Mouse (Mus musculus): ENCODE results near the gene Ube2v1.
"Not testable (repeated sequence)": the region's sequence is repeated elsewhere in the genome, so short reads cannot be mapped to it uniquely, and the experiment has no call there.

Gene Ube2v1

GRCm38 (mm10) chr2:167621255-167622087 is 10.4 kb downstream of the Ube2v1 start:
- DNase-seq: no peak

- no peak for DNase-seq
Observed at GRCm38 (mm10) chr2:167617472-167617871, 14.4 kb downstream of the Ube2v1 start.

GRCm38 (mm10) chr2:167617034-167617433 is 14.9 kb downstream of the Ube2v1 start:
- DNase-seq: no peak

- not testable (repeated sequence) for DNase-seq
Observed at GRCm38 (mm10) chr2:167613335-167613734, 18.6 kb downstream of the Ube2v1 start.

- no peak for DNase-seq
Observed at GRCm38 (mm10) chr2:167612122-167612521, 19.8 kb downstream of the Ube2v1 start.

- DNase-seq: no peak
Observed at GRCm38 (mm10) chr2:167611287-167611686, 20.6 kb downstream of the Ube2v1 start.

GRCm38 (mm10) chr2:167606745-167607123 is 25.2 kb downstream of the Ube2v1 start:
- DNase-seq: no peak

- DNase-seq: no peak
Observed at GRCm38 (mm10) chr2:167605817-167606744, 25.8 kb downstream of the Ube2v1 start.

- DNase-seq: peak; percentile 97
Observed at GRCm38 (mm10) chr2:167605178-167605794, 26.6 kb downstream of the Ube2v1 start.

- peak; percentile 66 for DNase-seq
Observed at GRCm38 (mm10) chr2:167602978-167603377, 28.9 kb downstream of the Ube2v1 start.

- no peak for DNase-seq
Observed at GRCm38 (mm10) chr2:167602364-167602763, 29.5 kb downstream of the Ube2v1 start.

GRCm38 (mm10) chr2:167600481-167600995 is 31.4 kb downstream of the Ube2v1 start:
- no peak for DNase-seq

- DNase-seq: peak; percentile 62
Observed at GRCm38 (mm10) chr2:167599917-167600316, 32.0 kb downstream of the Ube2v1 start.

- DNase-seq: no peak
Observed at GRCm38 (mm10) chr2:167599195-167599594, 32.7 kb downstream of the Ube2v1 start.

- peak; percentile 62 for DNase-seq
Observed at GRCm38 (mm10) chr2:167597492-167598186, 34.3 kb downstream of the Ube2v1 start.

- no peak for DNase-seq
Observed at GRCm38 (mm10) chr2:167596726-167597491, 35.0 kb downstream of the Ube2v1 start.

- no peak for DNase-seq
Observed at GRCm38 (mm10) chr2:167596262-167596661, 35.6 kb downstream of the Ube2v1 start.

- DNase-seq: no peak
Observed at GRCm38 (mm10) chr2:167595761-167596171, 36.1 kb downstream of the Ube2v1 start.

- peak; percentile 88 for DNase-seq
Observed at GRCm38 (mm10) chr2:167594444-167594934, 37.4 kb downstream of the Ube2v1 start.

- DNase-seq: no peak
Observed at GRCm38 (mm10) chr2:167593551-167594250, 38.2 kb downstream of the Ube2v1 start.

Data from lung, postnatal 14 days (tissue).